24 mouse cellular contexts compared by ENCODE assay signal in genomic region chr9:61144685-61145318, GRCm38 (mm10).
DNase-seq lines count a peak whose midpoint lies in the region; ATAC-seq and TF ChIP-seq lines count a peak whose summit lies in the region.
"Had no signal": no experiment of that assay in that cellular context is flagged by ENCODE, and none has a peak within 500 bp of the region (broad histone marks: within the 10 kb centered on the region; RNA-seq: fewer than 3 reads in every experiment).

No protein-coding gene starts in this region.

- no peak overlapping the region for H3K4me3 ChIP-seq in forebrain, embryonic 15.5 days
- H3K4me3 ChIP-seq in forebrain, embryonic 11.5 days (ENCODE audit: low read depth, low read length): no peak overlapping the region
- no peak overlapping the region for H3K4me3 ChIP-seq in lung, embryonic 14.5 days (ENCODE audit: low read depth, low read length)
- H3K4me3 ChIP-seq: embryonic facial prominence, embryonic 13.5 days; heart, embryonic 13.5 days; intestine, embryonic 15.5 days; limb, embryonic 13.5 days; megakaryocyte, embryonic 14.5 days; stomach, embryonic 15.5 days had no signal

- no peak for TF ChIP-seq CTCF in lung, embryonic 14.5 days (IDR thresholded peaks at IDR 0.05; ENCODE audit: low read depth)

- no peak for DNase-seq in forebrain, embryonic 11.5 days (ENCODE audit: low spot score)
- peak; percentile 47 for DNase-seq in lung, embryonic 14.5 days
- DNase-seq in lung, postnatal 25 days (ENCODE audit: low spot score): no peak
- DNase-seq in retina, postnatal 1 day: peak; percentile 45
- no peak for DNase-seq in retina, embryonic 14.5 days (ENCODE audit: low spot score)
- DNase-seq in T-cell, adult 2 months (ENCODE audit: low spot score): no peak
- DNase-seq: adrenal gland, postnatal 14 days; cerebellum, adult 11-12 months; cerebellum, postnatal 10 days; gastrocnemius, postnatal 10 days; heart, postnatal 10 days; kidney, adult 2 months; kidney, postnatal 4 days; right cerebral cortex, postnatal 14 days had no signal

- WGBS in forebrain, embryonic 15.5 days: 27% methylated on average over 11 of the region's 11 CpGs
- WGBS in forebrain, embryonic 11.5 days: 65% methylated on average over 11 of the region's 11 CpGs
- WGBS in lung, embryonic 14.5 days: 41% methylated on average over 11 of the region's 11 CpGs

- peak; percentile 55; the same call in 1 of the 2 replicates for ATAC-seq in forebrain, embryonic 15.5 days (replicated peaks)
- ATAC-seq in forebrain, embryonic 11.5 days (replicated peaks; ENCODE audit: low FRiP score): no peak
- ATAC-seq in lung, embryonic 14.5 days (ENCODE audit: insufficient read depth): no peak; the same call in 1 of the 2 replicates
- ATAC-seq: intestine, embryonic 15.5 days; Patski had no signal

- H3K36me3 ChIP-seq in forebrain, embryonic 15.5 days: no peaks in the 10 kb centered on the region
- no peaks in the 10 kb centered on the region for H3K36me3 ChIP-seq in forebrain, embryonic 11.5 days (ENCODE audit: control insufficient read depth, insufficient read depth, low read length)
- H3K36me3 ChIP-seq in lung, embryonic 14.5 days (ENCODE audit: insufficient read depth): no peaks in the 10 kb centered on the region
- H3K36me3 ChIP-seq: embryonic facial prominence, embryonic 13.5 days; heart, embryonic 13.5 days; intestine, embryonic 15.5 days; limb, embryonic 13.5 days; stomach, embryonic 15.5 days had no signal

- H3K4me2 ChIP-seq in forebrain, embryonic 15.5 days (replicated peaks): no peak overlapping the region
- H3K4me2 ChIP-seq in forebrain, embryonic 11.5 days (ENCODE audit: low read depth, low read length, severe bottlenecking): no peak overlapping the region
- H3K4me2 ChIP-seq in lung, embryonic 14.5 days: no peak overlapping the region
- H3K4me2 ChIP-seq: embryonic facial prominence, embryonic 13.5 days; heart, embryonic 13.5 days; intestine, embryonic 15.5 days; limb, embryonic 13.5 days; liver, embryonic 11.5 days; stomach, embryonic 15.5 days had no signal

- H3K27me3 ChIP-seq in forebrain, embryonic 15.5 days: peaks cover 11% of the 10 kb centered on the region; the same call in 1 of the 2 replicates
- no peaks in the 10 kb centered on the region; the same call in 1 of the 2 replicates for H3K27me3 ChIP-seq in forebrain, embryonic 11.5 days (ENCODE audit: control insufficient read depth, insufficient read depth, low read length)
- H3K27me3 ChIP-seq in lung, embryonic 14.5 days (ENCODE audit: insufficient read depth, low read length): peaks cover 3% of the 10 kb centered on the region; the same call in 1 of the 2 replicates
- H3K27me3 ChIP-seq: limb, embryonic 13.5 days; Patski; stomach, embryonic 15.5 days had no signal

- no peak overlapping the region for H3K9ac ChIP-seq in forebrain, embryonic 15.5 days (replicated peaks)
- no peak overlapping the region for H3K9ac ChIP-seq in forebrain, embryonic 11.5 days (ENCODE audit: low read length)
- no peak overlapping the region for H3K9ac ChIP-seq in lung, embryonic 14.5 days
- H3K9ac ChIP-seq: embryonic facial prominence, embryonic 13.5 days; heart, embryonic 13.5 days; intestine, embryonic 15.5 days; limb, embryonic 13.5 days; stomach, embryonic 15.5 days had no signal

- no peaks in the 10 kb centered on the region for H3K9me3 ChIP-seq in forebrain, embryonic 15.5 days
- no peaks in the 10 kb centered on the region for H3K9me3 ChIP-seq in forebrain, embryonic 11.5 days (ENCODE audit: control insufficient read depth, low read length)
- no peaks in the 10 kb centered on the region for H3K9me3 ChIP-seq in lung, embryonic 14.5 days (ENCODE audit: low read depth, low read length)
- H3K9me3 ChIP-seq: embryonic facial prominence, embryonic 13.5 days; heart, embryonic 13.5 days; intestine, embryonic 15.5 days; limb, embryonic 13.5 days; stomach, embryonic 15.5 days had no signal

- H3K27ac ChIP-seq in forebrain, embryonic 15.5 days (replicated peaks): no peak overlapping the region
- no peak overlapping the region for H3K27ac ChIP-seq in forebrain, embryonic 11.5 days (ENCODE audit: low read depth, low read length)
- no peak overlapping the region for H3K27ac ChIP-seq in lung, embryonic 14.5 days (ENCODE audit: low read depth)
- H3K27ac ChIP-seq: embryonic facial prominence, embryonic 13.5 days; heart, embryonic 13.5 days; intestine, embryonic 15.5 days; kidney, postnatal 0 days; limb, embryonic 13.5 days; stomach, embryonic 15.5 days had no signal

- H3K4me1 ChIP-seq in forebrain, embryonic 15.5 days: peaks cover 11% of the 10 kb centered on the region
- H3K4me1 ChIP-seq in forebrain, embryonic 11.5 days (replicated peaks; ENCODE audit: control insufficient read depth, insufficient read depth, low read length): no peaks in the 10 kb centered on the region
- H3K4me1 ChIP-seq in lung, embryonic 14.5 days (ENCODE audit: insufficient read depth): peaks cover 5% of the 10 kb centered on the region; the same call in 1 of the 2 replicates
- H3K4me1 ChIP-seq: embryonic facial prominence, embryonic 13.5 days; heart, embryonic 13.5 days; intestine, embryonic 15.5 days; megakaryocyte, embryonic 14.5 days; stomach, embryonic 15.5 days had no signal

Comparison
In these comparisons a context has a peak if more than half of its experiments do, and no peak if none do; other contexts are left out.
1. DNase-seq: peak in lung, embryonic 14.5 days (single experiment) and retina, postnatal 1 day (single experiment); none in forebrain, embryonic 11.5 days (single experiment), lung, postnatal 25 days (single experiment), retina, embryonic 14.5 days (single experiment) and T-cell, adult 2 months (single experiment).